Mouse (Mus musculus): ENCODE data around the gene Hspg2. TPM values are rescaled to one million over a fixed set of nuclear protein-coding genes. Genes with fewer than 3 reads are reported as not detected.
A peak's percentile ranks its signal among the peaks of the same experiment; 100 is the strongest.
"Not testable (repeated sequence)": the region's sequence is repeated elsewhere in the genome, so short reads cannot be mapped to it uniquely, and the experiment has no call there.

Hspg2 gene
- 10 to 100 TPM; 11.6 to 12.9 TPM for total RNA-seq (2021)
- long read RNA-seq, experiment 1 = 0 reads
- long read RNA-seq, experiment 2, partial matches to known transcripts = 1 of 1 reads
- long read RNA-seq, experiment 2, other reads (novel, unspliced or antisense) = 0 of 1 reads

DNA sequence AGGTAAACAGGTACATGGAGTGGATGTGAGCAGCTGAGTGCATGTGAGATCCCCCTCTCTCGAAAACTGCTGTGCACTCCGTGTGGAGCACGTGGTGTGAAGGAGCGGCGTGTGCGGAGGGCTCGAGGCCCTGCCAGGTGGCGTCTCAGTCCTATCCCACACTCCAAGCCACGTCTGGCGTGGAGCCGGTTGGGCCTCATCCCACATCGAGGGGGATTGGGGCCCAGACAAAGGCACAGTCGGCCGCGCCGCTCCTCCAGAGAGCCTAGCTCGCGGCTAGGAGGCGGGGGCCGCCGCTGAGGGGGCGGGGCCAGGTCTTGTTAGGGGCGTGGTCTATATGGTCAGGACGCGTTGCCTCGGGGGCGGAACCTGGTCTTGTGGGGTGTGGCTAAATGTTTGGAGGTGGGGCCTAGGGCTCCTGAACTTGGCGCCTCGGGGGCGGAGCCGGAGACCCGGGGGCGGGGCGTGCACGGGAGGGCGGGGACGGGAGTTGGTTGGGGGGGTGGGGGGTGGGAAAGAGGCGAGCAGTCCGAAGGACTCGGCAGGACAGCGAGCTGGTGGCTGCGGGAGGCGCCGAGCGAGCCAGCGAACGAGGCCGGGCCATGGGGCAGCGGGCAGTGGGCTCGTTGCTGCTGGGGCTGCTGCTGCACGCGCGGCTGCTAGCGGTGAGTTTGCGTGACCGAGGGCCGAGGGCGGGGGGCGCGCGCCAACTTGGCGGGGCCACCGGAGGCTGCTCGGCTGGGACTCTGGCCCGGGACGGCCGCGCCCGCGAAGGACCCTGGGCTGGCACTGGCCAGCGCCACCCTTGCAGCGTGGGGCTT is at the start of gene Hspg2:
Gene Hspg2 (plus strand): TSS at position 510 of the 821 bp plus-strand sequence.
- peak; percentile 75 to 80 for DNase-seq (ENCODE audit: low spot score in 2 of 2)
- intact Hi-C loops (cut with DNase I) = no loop called here

DNA sequence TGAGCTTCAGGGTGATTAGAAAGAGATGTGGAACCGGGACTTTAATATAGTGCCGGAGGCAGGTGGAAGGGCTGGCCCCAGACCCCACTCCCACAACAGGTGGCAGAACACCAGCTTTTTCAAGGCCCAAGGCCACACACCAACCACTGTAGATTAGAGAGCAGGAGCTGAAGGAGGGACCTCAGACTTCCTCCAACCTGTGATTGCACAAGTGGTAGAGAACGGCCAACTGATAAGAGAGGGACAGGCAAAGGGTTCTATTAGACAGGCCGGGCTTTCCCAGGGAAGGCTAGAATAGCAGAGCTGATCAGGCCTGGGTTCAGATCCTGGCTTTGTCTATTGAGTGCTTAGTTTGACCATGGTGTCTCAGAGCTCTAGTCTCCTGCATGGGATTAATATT is 38.1 kb upstream of the Hspg2 start, which contains the start of gene Cela3b:
Gene Cela3b (minus strand): TSS at position 39 of the 400 bp plus-strand sequence.
- DNase-seq (ENCODE audit: low spot score in 2 of 2) = no peak
- intact Hi-C loops (cut with DNase I) = no loop called here

DNA sequence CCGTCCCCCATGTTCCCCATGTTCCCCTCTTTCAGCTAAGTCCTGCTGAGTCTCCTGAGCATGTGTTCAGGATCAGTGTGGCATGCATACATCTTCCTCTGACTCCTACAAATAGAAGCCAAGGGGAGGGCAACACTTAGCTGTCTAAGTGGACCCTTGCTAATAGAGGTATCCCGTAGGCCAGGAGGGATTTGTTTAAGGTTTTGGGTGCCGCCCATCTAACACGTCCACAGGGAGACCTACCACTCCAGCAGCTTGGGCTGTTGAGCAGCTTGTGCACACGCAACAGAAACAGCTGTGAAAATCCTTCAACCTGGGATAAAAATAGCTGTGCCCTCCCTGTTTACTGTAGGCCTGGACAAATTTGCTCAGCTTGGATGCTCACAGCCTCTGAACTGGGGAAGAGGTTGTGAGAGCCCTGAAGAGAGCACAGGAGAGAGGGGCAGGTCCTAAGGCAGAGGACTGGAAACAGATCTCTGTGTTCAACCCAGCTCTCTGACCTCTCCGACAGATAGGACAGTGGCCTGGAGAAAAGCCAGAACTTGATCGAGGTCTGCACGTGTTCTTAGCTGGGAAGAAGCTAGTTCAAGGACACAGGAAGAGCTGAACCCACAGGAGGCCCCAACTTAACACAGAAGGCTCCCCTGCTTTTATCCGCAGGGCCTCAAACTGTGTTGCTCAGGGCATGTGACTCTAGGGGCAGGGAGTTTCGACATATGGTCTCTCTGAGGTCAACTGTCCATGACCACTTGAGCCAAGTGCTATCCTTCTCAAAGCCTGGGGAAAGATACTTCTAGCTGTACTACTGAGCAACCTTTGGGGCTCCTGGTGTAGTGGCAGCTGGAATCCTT is 35.6 kb upstream of the Hspg2 start:
- intact Hi-C loops (cut with DNase I); DNase-seq (ENCODE audit: low spot score in 2 of 2): not testable (repeated sequence)

DNA sequence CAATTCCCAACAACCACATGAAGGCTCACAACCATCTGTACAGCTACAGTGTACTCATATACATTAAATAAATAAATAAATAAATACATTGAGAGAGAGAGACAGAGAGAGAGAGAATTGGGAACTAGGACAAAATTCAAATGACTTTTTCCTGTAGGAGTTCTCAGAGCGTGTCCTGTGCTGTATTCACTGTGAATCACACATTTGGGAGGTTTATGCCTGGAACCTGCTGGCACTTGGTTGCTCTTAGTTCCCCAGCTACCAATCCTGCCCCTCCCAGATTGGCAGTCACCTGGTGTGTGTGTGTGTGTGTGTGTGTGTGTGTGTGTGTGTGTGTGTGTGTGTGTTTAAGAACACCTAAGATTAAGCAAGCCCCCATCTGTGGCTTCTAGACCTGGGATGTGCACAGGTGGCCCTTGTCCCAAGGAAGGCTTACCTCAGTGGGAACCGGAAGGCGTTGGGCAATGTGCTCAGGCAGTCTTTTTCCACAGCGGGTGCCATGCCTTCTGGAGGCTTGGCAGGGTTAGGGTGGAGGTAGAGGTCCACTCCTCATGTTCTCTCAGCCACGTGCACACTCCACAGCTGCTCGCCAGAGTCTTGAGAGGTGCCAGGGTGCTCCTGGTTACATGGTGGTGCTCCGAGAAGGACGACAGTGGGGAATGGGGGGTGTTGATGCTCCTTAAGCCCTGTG is 31.4 kb upstream of the Hspg2 start:
- DNase-seq (ENCODE audit: low spot score in 2 of 2) = peak in 1 of 2 experiments; percentile 51
- intact Hi-C loops (cut with DNase I) = no loop called here

DNA sequence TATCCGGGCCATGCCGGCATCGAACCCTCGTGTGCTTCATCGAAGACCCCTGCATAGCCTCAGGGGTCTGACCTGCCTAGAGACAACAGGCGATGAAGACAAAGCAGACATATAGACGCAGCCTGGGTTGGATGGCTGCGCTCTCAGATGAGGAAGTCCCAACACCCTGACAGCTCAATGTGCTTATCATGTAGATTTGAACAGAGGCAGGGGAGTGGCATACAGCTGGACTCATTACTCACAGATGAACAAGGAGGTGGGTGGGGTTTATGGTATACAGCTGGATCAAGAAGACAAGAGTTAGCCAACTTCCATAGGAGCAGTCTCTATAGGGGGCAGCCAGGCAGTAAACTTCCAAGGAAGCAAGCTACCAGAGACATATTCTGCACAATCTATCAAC is 29.7 kb upstream of the Hspg2 start:
- DNase-seq (ENCODE audit: low spot score in 2 of 2) = no peak
- intact Hi-C loops (cut with DNase I) = no loop called here

DNA sequence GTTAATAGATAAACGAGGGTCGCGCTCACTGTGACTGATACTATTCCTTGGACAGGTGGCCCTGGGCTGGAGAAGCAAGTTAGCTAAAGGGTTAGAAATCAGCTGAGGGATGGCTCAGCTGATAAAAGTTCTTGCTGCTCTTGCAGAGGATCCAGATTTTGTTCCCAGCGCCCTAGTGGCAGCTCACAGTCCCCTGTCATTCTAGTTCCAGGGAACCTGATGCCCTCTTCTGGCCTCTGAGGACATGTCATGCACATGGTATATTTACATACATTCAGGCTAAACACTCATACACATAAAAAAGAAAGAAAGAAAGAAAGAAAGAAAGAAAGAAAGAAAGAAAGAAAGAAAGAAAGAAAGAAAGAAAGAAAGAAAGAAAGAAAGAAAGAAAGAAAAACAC is 27.2 kb upstream of the Hspg2 start:
- intact Hi-C loops (cut with DNase I) = no loop called here
- no peak for DNase-seq (ENCODE audit: low spot score in 2 of 2)

DNA sequence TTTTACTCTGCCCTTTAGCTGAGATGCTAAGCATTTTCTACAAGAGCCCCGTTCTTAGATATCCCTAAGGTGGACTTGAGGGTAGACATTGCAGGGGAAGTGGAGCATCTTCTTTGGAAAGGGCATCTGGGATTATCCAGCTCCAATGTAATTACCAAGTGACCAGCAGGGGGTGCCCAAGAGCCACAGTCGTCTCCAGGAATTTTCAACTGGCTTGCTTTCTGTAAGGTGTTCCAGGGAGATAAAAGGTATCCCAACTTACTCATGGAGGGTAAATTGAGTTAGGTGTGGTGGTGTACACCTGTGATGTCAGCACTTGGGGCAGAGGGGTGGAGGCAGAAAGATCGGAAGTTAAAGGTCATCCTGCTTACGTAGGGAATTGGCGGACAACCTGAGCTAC is 24.9 kb upstream of the Hspg2 start:
- intact Hi-C loops (cut with DNase I) = no loop called here
- peak; percentile 59 to 85 for DNase-seq (ENCODE audit: low spot score in 2 of 2)

DNA sequence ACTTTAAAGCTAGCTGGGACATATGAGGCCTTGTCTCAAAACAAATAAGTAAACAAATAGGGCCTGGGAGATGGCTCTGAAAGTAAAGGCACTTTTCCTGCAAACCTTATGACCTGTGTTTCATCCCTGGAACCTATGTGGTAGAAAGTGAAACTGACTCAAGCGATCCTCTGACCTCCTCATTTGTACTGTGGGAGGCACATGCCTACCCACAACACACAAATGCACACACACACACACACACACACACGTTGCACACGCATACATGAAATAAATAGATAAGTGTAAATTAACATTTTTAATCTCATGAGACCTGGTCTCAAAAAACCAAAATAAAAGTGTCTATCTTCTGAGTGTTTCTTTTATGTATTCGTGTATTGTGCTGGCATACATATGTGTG is 22.7 kb upstream of the Hspg2 start:
- intact Hi-C loops (cut with DNase I) = loop anchor here (5.0 kb wide), 1 partner anchor 131 kb away; no protein-coding TSS in a partner anchor
- no peak for DNase-seq (ENCODE audit: low spot score in 2 of 2)

DNA sequence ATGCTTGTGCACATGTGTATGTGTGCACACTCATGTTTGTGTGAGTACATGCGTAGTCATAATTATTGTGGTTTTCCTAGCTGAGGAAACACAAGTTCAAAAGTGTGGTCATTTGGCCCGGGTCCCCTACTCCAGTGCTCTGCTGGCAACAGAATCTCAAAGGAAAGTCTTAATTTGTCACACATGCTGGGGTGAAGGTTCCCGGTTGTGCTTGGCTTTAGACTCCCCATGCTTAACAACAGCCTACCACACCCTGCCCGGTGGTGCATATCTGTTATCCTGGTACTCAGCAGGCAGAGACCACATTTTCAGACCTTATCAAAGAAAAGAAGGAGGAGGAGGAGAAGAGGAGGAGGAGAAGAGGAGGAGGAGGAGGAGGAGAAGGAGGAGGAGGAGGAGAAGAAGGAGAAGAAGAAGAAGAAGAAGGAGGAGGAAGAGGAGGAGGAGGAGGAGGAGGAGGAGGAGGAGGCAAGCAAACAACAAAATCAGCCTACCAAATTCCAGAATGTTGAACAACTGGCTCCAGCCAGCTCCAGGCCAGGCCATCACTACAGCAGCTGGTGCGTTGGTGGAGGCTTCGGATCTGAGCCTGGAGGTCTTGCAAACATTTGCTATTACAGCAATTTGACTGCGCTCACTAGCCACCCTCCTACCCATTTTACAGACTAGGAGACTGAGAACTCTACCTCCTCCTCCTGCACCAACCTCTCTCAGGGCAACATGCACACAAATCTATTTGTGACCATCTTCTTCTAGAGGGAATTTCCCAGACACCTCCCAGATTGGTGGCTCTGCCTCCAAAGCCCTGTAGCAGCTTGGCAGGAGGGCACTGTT is 21.0 kb upstream of the Hspg2 start:
- intact Hi-C loops (cut with DNase I) = loop anchor here (5.0 kb wide), 1 partner anchor 130 kb away; no protein-coding TSS in a partner anchor
- DNase-seq (ENCODE audit: low spot score in 2 of 2) = no peak

DNA sequence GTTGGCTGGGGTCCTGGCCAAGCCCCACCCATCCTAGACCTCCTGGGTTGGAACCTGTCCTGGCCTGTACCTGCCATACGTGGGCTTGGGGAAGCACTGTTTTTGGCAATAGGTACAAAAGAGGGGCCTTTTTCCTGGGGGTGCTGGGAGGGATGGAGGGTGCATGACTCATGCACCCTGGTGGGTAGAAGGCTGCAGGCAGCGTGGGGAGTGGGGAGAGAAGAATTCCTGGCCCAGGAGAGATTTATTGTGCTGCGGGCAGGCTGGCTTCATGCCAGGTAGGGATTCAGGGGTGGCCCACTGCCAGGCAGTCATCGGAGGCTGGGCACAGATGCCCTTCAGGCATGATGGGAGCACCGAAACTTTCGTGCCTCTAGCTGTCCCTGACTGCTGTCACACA is 20.4 kb upstream of the Hspg2 start:
- intact Hi-C loops (cut with DNase I) = loop anchor here (5.0 kb wide), 1 partner anchor 129 kb away; no protein-coding TSS in a partner anchor
- DNase-seq (ENCODE audit: low spot score in 2 of 2) = peak in 1 of 2 experiments; percentile 14

DNA sequence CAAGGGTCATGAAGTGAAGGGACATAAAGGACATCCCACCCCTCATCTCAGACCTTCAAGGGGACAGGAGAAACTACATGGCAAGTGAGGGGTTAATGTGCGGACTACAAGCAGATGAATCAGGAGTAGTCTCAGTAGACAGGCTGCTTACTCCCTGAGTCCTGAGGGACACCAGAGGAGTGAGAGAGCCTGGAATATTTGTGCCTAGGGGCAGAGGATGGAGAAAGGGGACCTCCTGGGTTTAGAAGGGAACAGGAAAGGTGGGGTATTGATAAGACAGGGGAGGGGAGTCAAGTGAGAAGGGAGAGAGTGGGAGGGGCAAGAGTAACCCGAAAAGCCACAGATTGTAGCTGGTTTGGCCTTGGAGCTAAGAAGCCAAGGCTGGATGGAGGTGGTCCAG is 19.9 kb upstream of the Hspg2 start:
- DNase-seq (ENCODE audit: low spot score in 2 of 2) = no peak
- intact Hi-C loops (cut with DNase I) = loop anchor here (5.0 kb wide), 1 partner anchor 129 kb away; no protein-coding TSS in a partner anchor

DNA sequence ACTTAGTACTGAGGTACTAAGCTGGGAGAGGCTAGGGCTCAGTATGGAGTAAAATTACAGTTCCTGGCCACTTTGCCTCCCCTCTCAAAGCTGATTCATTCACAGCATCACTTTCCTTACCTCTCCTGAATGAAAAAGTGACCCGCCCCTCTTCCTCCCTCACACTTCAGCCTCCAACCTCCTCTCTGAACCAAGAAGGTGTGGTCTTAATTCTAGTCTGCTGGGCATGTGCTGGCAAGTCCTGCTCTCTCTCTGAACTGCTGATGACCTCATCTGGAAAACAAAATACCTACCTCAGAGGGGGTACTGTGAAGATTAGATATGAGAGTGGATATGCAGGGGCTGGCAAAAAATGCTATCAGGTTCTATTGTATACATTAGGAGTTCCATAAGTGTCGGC is 19.4 kb upstream of the Hspg2 start:
- intact Hi-C loops (cut with DNase I) = loop anchor here (5.0 kb wide), 1 partner anchor 128 kb away; no protein-coding TSS in a partner anchor
- DNase-seq (ENCODE audit: low spot score in 2 of 2) = no peak

DNA sequence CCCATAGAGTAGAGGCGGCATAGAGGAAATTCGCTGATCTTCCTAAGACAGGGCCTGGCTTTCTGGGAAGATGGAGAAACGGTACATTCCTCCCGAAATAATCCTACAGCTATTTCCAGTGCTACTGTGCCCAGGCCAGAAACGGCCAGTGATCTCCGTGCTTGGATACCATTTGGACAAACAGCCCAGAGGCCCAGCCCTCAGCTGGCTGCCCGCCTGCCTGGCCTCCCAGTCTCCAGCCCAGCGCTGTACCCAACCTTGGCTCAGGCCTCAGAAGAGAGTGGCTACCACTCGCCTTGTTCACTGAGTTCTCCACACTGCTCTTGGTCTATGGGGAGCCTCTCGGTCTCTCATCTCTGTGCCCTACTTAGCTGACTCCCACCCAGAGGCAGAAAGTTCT is 18.9 kb upstream of the Hspg2 start:
- DNase-seq (ENCODE audit: low spot score in 2 of 2) = no peak
- intact Hi-C loops (cut with DNase I) = loop anchor here (5.0 kb wide), 1 partner anchor 128 kb away; no protein-coding TSS in a partner anchor

DNA sequence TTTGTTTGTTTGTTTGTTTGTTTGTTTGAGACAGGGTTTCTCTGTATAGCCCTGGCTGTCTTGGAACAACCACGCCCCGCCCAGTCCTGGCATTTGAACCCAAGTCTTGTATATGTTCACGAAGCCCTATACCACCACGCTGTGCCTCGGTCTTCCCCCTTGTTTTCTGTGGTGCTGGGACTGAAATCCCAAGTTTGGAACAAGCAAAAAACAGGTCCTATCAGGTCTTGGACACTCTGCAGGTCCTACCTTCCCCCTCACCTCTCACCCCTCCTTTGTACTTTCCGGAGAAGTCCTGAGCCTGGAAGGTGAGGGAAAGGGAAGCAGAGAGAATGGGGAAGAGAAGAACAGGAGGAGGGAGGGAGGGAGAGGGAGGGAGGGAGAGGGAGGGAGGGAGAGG is 16.4 kb upstream of the Hspg2 start:
- intact Hi-C loops (cut with DNase I) = no loop called here
- DNase-seq (ENCODE audit: low spot score in 2 of 2) = no peak

DNA sequence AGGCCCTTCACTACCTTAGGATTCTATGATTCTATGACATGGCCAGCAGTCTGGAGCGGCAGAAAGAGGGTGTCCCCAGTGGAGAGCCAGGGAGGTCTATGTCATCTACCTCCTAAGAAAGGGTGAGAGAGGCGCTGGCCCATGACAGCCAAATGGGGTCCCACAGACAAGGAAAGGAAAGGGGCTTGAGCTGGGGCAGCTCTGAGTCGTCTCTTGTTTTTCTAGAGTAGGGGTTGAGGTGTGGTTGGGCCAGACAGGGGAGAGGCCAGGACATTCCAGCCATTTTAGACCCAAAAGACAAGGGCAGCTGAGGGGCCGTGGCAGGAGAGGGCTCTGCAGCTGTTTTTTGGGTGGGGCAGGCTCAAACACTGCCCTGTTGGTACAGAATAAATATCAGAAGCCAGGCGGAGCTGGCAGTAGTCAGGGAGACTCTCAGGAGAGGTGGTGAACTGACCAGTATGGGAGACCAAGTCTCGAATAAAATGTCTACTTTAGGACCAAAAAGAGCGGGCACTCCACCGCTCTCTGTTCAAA is 15.3 kb upstream of the Hspg2 start, which contains the start of gene 1700013G24Rik:
Gene 1700013G24Rik (plus strand): TSS at position 51 of the 534 bp plus-strand sequence.
- intact Hi-C loops (cut with DNase I) = no loop called here

DNA sequence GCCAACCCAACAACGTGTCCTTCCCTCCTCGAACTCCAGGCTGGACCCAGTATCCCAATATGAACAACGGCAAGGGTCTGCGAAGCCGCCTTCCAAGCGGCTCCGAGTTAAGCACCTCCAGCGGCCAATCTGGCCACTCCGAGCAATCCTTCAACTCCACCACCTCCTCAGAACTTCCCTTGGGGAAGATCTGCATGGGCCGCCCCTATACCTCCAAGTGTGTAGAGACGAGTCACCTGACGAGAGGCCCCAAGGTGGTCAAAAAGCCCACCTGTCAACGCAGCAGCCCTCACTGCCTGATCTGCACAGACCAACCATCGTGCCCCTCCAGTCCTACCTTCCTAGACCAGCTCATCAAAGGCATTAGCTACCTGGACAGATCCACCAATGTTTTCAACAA is 14.0 kb upstream of the Hspg2 start:
- DNase-seq (ENCODE audit: low spot score in 2 of 2) = no peak
- intact Hi-C loops (cut with DNase I) = no loop called here

More for the DNA sequence above, 15.3 kb upstream of the Hspg2 start, which contains the start of gene 1700013G24Rik:
- DNase-seq (ENCODE audit: low spot score in 2 of 2) = no peak

DNA sequence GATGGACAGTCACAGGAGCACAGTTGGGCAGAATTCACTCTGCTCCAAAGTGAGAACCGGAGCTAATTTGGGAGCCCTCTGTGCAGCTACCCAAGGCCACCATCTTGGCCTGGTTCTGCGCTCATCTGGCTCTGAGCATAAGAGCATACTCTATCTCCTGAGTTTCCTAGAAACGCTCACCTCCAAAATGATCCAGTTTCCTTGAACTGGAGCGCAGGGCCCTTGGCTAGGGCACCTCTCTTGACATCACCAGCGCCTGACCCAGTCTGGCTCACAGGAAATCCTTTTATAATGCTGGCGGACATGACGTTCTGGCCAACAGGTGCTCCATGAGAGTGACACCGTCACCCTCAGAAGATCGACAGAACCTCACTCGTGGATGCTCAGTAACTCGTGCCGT is 12.0 kb upstream of the Hspg2 start:
- DNase-seq (ENCODE audit: low spot score in 2 of 2) = no peak
- intact Hi-C loops (cut with DNase I) = no loop called here

DNA sequence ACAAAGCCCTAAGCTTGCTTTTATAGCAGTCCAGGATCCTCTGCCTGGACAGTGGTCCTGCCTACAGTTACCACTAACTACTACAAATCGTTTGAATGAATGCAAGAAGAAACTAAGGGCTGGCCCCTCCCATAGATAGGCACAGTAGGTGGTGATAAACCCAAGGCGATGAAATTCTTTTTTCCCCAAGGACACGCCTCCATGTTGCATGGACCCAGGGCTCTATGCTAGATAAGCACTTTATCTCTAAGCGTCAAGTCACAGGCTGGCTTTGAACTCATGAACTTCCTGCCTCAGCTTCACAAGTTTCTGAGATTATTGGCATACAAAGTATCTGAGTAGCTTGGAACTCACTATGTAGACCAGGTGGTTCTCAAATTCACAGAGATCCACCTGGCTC is 11.3 kb upstream of the Hspg2 start:
- intact Hi-C loops (cut with DNase I) = no loop called here

More for the DNA sequence above, 11.3 kb upstream of the Hspg2 start:
- no peak for DNase-seq (ENCODE audit: low spot score in 2 of 2)

Measured in left cerebral cortex, postnatal 14 days (tissue).